Mouse (Mus musculus): ENCODE data around the gene Hadha.

GRCm38 (mm10) chr5:30192452-30192851, 37.5 kb upstream of the Hadha start:
- TF ChIP-seq POLR2A (IDR thresholded peaks at IDR 0.05; ENCODE audit: low read depth, low read length) (no peak), CTCF (conservative IDR thresholded peaks at IDR 0.05; ENCODE audit: insufficient read depth, insufficient read length, low read depth, low read length) (peak; percentile 20; the same call in 1 of the 2 replicates)

All from kidney, adult 2 months (tissue).